Mouse (Mus musculus) intestine, embryonic 16.5 days (tissue): Measurements from ENCODE around the gene Gm43064. TPM values are rescaled to one million over a fixed set of nuclear protein-coding genes. Genes with fewer than 3 reads are reported as not detected.

Source experiments
- ATAC-seq: fragments of 200-750 bp; cut with Nextera tagmentation; 2 replicates; pipeline ENCODE4 v1.8.0; 2017; ENCODE audit warnings: moderate TSS enrichment, moderate library complexity
- H3K27ac ChIP-seq: fragments of 300-500 bp; sonication (generic); 2 replicates; pipeline ENCODE4 v1.5.1; 2014; ENCODE audit warnings: mild to moderate bottlenecking, low read length
- H3K27me3 ChIP-seq: fragments of 300-500 bp; sonication (generic); replicated peaks from 2 replicates; pipeline ENCODE4 v1.6.1; 2014; ENCODE audit warnings: low read length, control low read depth, mixed read lengths; ENCODE audit not compliant: control insufficient read depth, insufficient read depth
- H3K36me3 ChIP-seq: fragments of 300-500 bp; sonication (generic); 2 replicates; pipeline ENCODE4 v1.6.1; 2014; ENCODE audit warnings: low read length, control low read depth; ENCODE audit not compliant: control insufficient read depth, insufficient read depth
- H3K4me1 ChIP-seq: fragments of 300-500 bp; sonication (generic); 2 replicates; pipeline ENCODE4 v1.6.1; 2014; ENCODE audit warnings: low read length, control low read depth, mixed read lengths; ENCODE audit not compliant: control insufficient read depth, insufficient read depth
- H3K4me2 ChIP-seq: fragments of 300-500 bp; sonication (generic); 2 replicates; pipeline ENCODE4 v1.6.1; 2014; ENCODE audit warnings: low read depth, low read length, control low read depth
- H3K4me3 ChIP-seq: fragments of 300-500 bp; sonication (generic); 2 replicates; pipeline ENCODE4 v1.5.1; 2014; ENCODE audit warnings: mild to moderate bottlenecking, low read length
- H3K9ac ChIP-seq: fragments of 300-500 bp; sonication (generic); 2 replicates; pipeline ENCODE4 v1.6.1; 2014; ENCODE audit warnings: low read depth, low read length
- H3K9me3 ChIP-seq: fragments of 300-500 bp; sonication (generic); 2 replicates; pipeline ENCODE4 v1.6.1; 2016; ENCODE audit warnings: low read length, control low read depth; ENCODE audit not compliant: control insufficient read depth
- WGBS: fragments of 180-500 bp; shearing (Covaris S2); extraction: QIAGEN DNeasy Blood & Tissue Kit; methylation state at CpG from one replicate; pipeline ENCODE4 v1.1.7; 2014; 5-methylcytosine and 5-hydroxymethylcytosine counted together
- polyA plus RNA-seq: library from polyadenylated mRNA; unstranded; fragments of >200 nt; fragmentation: Nextera tagmentation; extraction: Ambion mirVana; gene quantifications from 2 replicates; pipeline ENCODE4 v1.2.1, GENCODE M21; 2015

The Gm43064 gene
- polyA plus RNA-seq = 0.45 and 0.69 TPM in 2 replicates

DNA sequence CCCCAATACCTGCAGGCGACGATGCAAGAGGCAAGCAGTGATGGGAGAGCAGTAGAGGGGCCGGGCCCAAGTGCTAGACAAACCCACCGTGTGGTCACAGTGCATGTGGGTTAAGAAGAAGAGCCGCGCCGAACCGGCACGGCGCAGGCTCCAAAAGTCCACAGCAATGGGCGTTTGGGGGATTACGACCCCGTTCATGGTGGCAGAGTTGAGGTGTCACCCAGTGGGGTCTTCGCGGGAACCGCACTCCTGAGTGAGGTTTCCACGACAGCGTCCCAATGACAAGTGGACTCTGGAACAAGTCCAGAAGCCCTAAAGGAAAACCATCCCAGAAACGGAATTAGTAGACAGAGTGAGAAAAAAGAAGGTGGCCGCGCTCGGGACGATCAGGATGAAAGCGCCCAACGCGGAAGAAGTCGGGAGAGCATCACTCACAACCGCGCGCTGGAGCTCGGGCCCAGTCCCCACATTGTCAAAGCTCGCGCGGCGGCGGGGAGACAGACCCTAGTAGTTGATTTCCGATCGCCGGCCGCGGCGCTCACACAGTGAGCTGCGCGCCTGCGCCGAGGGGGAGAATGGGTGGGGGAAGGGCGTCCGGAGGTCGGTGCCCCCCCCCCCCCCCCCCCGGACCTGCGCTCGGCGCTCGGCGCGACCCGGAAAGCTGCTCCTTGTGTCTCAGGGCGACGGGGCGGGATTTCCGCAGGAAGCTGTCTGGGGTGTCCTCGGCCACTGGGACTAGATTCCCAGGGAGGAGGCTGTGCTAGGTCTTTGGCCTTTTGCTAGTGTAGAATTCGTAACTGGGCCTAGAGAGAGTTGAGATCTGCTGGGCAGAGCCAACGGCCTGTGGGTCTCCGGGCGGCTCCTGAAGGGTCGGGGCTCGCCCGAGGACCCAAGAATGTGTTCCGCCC is at the start of gene Gm43064, which contains the start of the genes Dclre1b and Ap4b1:
Gm43064 (plus strand) TSS at position 683 of the 908 bp plus-strand sequence.
Dclre1b (minus strand) TSS at position 554 of the 908 bp plus-strand sequence.
Ap4b1 (plus strand) TSS at position 630 of the 908 bp plus-strand sequence.
- H3K9ac ChIP-seq = peak within 1 kb of the TSS; percentile 86

DNA sequence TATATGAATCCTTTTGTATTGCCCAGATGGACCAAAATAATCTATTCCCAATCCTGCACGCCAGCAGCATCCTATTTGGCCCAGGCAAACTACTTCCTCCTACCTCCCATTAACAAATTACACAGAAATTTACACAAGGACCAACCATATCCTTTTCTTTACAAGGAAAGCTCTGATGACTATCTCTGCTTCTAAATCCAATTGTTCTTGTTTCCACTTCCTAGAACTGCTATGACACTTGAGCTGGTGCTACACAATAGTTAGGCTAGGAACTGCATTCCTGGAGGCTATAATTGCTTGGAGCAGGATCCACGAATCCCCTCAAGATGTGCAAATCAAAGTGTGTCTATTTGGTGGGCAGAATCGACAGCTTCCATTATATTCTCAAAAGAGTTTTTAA is 42.6 kb upstream of the Gm43064 start:
- H3K36me3 ChIP-seq = peaks cover 4% of the 10 kb centered on the region; the same call in 1 of the 2 replicates
- no peaks in the 10 kb centered on the region for H3K4me1 ChIP-seq
- H3K27me3 ChIP-seq = no peaks in the 10 kb centered on the region
- H3K9ac ChIP-seq = no peak overlapping the region
- H3K4me3 ChIP-seq = no peak overlapping the region
- no peak overlapping the region for H3K4me2 ChIP-seq
- ATAC-seq = no peak
- WGBS = 80% methylated on average over 3 of the region's 3 CpGs
- no peak overlapping the region for H3K27ac ChIP-seq
- H3K9me3 ChIP-seq = no peaks in the 10 kb centered on the region

More for the DNA sequence above, at the start of gene Gm43064, which contains the start of the genes Dclre1b and Ap4b1:
- H3K27ac ChIP-seq = peak within 1 kb of the TSS; percentile 96
- H3K4me3 ChIP-seq = peak within 1 kb of the TSS; percentile 85
- peaks cover 7% of the 10 kb centered on the region; the same call in 1 of the 2 replicates for H3K4me1 ChIP-seq
- peak within 1 kb of the TSS; percentile 88 for H3K4me2 ChIP-seq
- H3K36me3 ChIP-seq = 0 out of 2 replicates have a peak, but pooled peaks cover 3% of the 10 kb centered on the region
- WGBS = under 1% methylated on average over 54 of the region's 70 CpGs
- ATAC-seq = peak; percentile 98
- no peaks in the 10 kb centered on the region for H3K9me3 ChIP-seq
- H3K27me3 ChIP-seq = no peaks in the 10 kb centered on the region

DNA sequence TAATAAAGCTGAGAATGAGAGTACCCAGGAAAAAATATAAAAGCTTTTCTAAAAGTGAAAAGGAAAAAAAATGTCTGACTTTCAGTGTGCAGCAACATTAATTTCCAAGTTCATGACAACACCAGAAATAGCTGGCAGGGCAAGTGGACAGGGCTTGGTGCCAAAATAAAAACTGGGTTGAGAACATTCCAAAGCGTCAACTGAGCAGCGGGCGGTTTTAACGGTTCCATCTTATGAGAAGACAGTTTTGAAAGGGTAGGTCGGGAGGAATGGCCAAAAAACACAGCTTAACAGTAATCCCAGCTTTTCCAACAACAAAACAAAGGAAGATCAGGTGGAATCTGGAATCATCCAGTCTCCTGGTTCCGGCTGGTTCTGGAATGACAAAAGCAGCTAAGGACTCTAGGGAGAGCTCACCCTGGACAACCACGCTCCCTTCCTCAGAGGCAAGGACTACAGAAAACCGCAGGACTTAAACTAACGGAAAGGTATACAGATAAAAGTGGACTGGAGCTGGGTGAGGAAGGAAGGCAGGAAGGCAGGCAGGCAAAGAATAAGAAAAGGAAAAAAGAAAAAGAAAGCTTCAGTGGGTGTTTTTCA is 37.7 kb upstream of the Gm43064 start:
- 65% methylated on average over 9 of the region's 9 CpGs for WGBS
- Histone ChIP-seq H3K9ac (no peak overlapping the region), H3K27ac (no peak overlapping the region), H3K4me3 (no peak overlapping the region), H3K36me3 (no peaks in the 10 kb centered on the region), H3K4me2 (no peak overlapping the region), H3K27me3 (no peaks in the 10 kb centered on the region), H3K9me3 (no peaks in the 10 kb centered on the region), H3K4me1 (0 out of 2 replicates have a peak, but pooled peaks cover 2% of the 10 kb centered on the region)
- no peak for ATAC-seq

DNA sequence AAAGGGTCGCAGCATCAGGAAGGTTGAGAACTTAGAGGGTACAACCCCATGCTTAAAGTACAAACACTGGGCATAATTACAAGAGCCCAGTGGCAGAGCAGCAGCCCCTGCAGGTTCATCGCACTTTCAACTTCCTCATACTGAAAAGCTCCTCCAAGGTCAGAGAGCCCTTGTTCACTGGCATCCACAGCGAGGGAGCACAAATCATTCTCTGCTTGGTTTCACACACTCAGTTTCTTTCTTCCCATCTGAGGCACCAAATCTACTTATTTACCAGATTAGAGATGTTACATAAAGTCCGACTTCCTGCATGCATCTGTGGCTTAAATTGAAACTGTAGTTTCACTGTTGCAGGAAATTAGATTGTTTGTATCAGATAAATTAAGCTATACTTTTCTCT is 36.5 kb upstream of the Gm43064 start:
- Histone ChIP-seq H3K27ac (no peak overlapping the region), H3K4me1 (0 out of 2 replicates have a peak, but pooled peaks cover 2% of the 10 kb centered on the region), H3K4me3 (no peak overlapping the region), H3K9me3 (no peaks in the 10 kb centered on the region), H3K9ac (no peak overlapping the region), H3K4me2 (no peak overlapping the region), H3K36me3 (peaks cover 4% of the 10 kb centered on the region; the same call in 1 of the 2 replicates), H3K27me3 (no peaks in the 10 kb centered on the region)
- no peak for ATAC-seq
- 76% methylated on average over 4 of the region's 4 CpGs for WGBS

DNA sequence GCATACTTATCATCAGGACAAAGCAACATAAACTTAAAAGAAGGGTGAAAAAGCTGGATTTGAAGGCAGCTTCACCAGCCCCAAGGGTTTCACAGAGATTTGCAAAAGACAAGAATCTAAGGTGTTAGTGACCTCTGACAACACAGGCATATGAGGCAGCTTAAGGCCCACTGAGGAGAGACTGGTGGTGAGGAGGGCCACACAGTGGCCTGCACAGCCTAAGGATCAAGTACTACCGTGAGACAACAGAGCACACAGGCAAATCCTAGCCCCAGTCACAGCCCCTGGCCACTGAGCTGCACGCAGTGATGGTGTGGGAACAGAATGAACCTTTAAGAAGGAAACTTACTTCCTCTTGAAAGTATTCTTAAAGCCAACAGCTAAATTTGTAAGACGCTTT is 35.9 kb upstream of the Gm43064 start:
- peaks cover 4% of the 10 kb centered on the region; the same call in 1 of the 2 replicates for H3K36me3 ChIP-seq
- H3K9me3 ChIP-seq = no peaks in the 10 kb centered on the region
- no peaks in the 10 kb centered on the region for H3K27me3 ChIP-seq
- H3K27ac ChIP-seq = no peak overlapping the region
- H3K9ac ChIP-seq = no peak overlapping the region
- H3K4me3 ChIP-seq = no peak overlapping the region
- H3K4me2 ChIP-seq = no peak overlapping the region
- 0 out of 2 replicates have a peak, but pooled peaks cover 2% of the 10 kb centered on the region for H3K4me1 ChIP-seq
- ATAC-seq = no peak
- WGBS = 82% methylated on average over 3 of the region's 3 CpGs

DNA sequence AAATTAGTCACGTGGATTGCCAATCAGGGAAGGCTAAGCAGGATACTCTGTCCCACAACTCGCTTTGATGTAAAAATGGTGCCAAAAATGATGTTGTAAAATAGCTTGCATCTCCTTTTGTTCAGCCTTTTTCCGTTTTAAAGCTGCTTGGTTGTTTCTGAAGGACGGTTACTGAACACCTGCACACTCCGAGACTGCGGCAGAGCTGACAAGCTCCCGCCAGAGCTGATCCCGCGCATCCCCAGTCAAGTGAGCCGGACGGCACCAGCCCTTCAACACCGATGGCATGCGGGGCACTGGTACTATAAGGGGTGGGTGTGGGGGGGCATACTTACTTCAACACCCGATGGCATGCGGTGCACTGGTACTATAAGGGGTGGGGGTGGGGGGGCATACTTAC is 35.4 kb upstream of the Gm43064 start:
- H3K27ac ChIP-seq = no peak overlapping the region
- H3K27me3 ChIP-seq = no peaks in the 10 kb centered on the region
- no peak overlapping the region for H3K4me2 ChIP-seq
- H3K9me3 ChIP-seq = no peaks in the 10 kb centered on the region
- WGBS = 91% methylated on average over 15 of the region's 15 CpGs
- H3K9ac ChIP-seq = no peak overlapping the region
- peaks cover 4% of the 10 kb centered on the region; the same call in 1 of the 2 replicates for H3K36me3 ChIP-seq
- 0 out of 2 replicates have a peak, but pooled peaks cover 2% of the 10 kb centered on the region for H3K4me1 ChIP-seq
- no peak for ATAC-seq
- no peak overlapping the region for H3K4me3 ChIP-seq

DNA sequence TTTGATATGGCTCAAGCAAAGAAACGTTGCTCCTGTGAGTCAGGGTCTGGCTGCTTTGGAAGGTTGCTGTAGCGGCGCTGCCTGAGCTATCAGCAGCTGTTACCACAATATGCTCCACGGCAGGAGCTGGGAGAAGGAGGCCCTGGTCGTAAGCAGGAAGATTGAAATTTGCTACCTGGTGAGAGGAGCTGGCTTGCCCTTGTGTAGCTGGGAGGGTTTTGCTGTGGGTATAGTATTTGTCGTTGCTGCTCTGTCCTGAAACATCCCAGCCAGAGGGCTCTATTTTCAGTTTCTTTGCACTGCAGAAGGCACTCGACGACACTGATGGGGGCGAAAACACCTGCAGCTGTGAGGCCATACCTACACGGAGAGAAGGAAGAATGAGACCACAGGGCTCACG is 31.4 kb upstream of the Gm43064 start:
- no peaks in the 10 kb centered on the region for H3K27me3 ChIP-seq
- peaks cover 2% of the 10 kb centered on the region; the same call in 1 of the 2 replicates for H3K4me1 ChIP-seq
- H3K27ac ChIP-seq = no peak overlapping the region
- H3K4me2 ChIP-seq = no peak overlapping the region
- no peak overlapping the region for H3K4me3 ChIP-seq
- H3K36me3 ChIP-seq = peaks cover 4% of the 10 kb centered on the region; the same call in 1 of the 2 replicates
- no peaks in the 10 kb centered on the region for H3K9me3 ChIP-seq
- ATAC-seq = no peak
- H3K9ac ChIP-seq = no peak overlapping the region
- 86% methylated on average over 11 of the region's 11 CpGs for WGBS

DNA sequence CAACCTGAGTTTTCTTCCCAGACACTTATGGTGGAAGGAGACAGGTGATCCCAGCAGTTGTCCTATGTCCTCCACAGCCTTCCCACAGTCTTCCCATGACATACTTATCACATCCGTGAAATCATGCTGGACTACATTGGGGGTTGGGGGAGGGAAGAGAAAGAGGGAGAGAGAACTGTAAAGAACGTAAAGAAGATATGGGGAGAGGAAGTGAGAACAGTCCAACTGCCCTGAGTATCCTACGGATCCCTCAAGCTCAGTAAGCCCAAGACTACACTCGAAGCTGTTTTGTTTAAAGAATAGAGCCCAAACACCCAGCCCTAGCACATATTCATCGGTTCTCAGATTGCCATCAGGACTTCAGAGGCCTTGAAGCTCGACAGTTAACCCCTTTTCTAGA is 30.7 kb upstream of the Gm43064 start:
- Histone ChIP-seq H3K36me3 (peaks cover 4% of the 10 kb centered on the region; the same call in 1 of the 2 replicates), H3K4me2 (no peak overlapping the region), H3K9ac (no peak overlapping the region), H3K4me3 (no peak overlapping the region), H3K27ac (no peak overlapping the region), H3K4me1 (no peaks in the 10 kb centered on the region; the same call in none of the 2 replicates), H3K27me3 (no peaks in the 10 kb centered on the region), H3K9me3 (no peaks in the 10 kb centered on the region)
- ATAC-seq = no peak
- 79% methylated on average over 6 of the region's 6 CpGs for WGBS

DNA sequence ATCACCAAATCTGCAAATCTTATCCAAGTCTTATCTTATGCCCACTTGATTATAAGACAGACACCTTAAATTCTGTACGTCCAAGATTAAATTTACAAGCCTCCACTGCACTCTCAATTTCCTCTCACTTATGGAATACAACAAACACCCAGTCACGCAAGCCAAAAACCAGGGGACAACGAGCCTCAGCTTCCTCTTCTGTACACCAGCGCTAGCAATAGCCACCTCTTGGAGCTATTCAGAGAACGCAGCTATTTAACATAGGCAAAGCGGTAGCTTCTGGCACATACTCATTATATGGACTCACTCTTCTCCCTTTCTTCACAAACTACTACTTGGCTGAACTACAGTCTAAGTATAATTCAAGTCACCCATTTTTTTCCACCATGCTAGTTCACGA is 30.2 kb upstream of the Gm43064 start:
- Histone ChIP-seq H3K4me1 (peaks cover 2% of the 10 kb centered on the region), H3K9me3 (no peaks in the 10 kb centered on the region), H3K9ac (no peak overlapping the region), H3K36me3 (peaks cover 4% of the 10 kb centered on the region; the same call in 1 of the 2 replicates), H3K4me3 (no peak overlapping the region), H3K4me2 (no peak overlapping the region), H3K27ac (no peak overlapping the region), H3K27me3 (no peaks in the 10 kb centered on the region)
- WGBS = 80% methylated on average over 7 of the region's 7 CpGs
- ATAC-seq = no peak
